Mouse (Mus musculus): ENCODE data around the gene Hhipl1. TPM values are rescaled to one million over a fixed set of nuclear protein-coding genes. Genes with fewer than 3 reads are reported as not detected.

Gene Hhipl1
- total RNA-seq, 2 experiments from 2014 or later = 0.95 to 1.7 TPM

DNA sequence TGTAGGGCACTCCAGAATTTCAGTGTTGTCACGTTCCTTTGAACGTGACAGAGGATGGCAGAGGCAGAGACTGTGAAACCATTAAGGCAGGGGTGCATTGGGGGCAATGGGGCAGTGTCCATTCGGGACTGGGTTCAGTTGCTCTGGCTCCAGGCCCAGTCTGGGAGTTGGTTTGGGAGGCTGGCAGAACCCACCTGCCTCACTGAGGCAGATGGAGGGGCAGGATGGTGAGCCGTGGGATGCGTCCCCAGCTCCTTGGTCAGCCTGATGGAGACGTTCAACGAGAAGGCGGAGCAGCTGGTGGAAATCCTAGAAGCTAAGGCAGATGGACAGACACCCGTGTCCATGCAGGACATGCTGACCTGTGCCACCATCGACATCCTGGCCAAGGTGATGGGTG, 44.9 kb downstream of the Hhipl1 start:
- no peak for DNase-seq (ENCODE audit: low spot score)
- intact Hi-C loops (cut with DNase I) = no loop called here

DNA sequence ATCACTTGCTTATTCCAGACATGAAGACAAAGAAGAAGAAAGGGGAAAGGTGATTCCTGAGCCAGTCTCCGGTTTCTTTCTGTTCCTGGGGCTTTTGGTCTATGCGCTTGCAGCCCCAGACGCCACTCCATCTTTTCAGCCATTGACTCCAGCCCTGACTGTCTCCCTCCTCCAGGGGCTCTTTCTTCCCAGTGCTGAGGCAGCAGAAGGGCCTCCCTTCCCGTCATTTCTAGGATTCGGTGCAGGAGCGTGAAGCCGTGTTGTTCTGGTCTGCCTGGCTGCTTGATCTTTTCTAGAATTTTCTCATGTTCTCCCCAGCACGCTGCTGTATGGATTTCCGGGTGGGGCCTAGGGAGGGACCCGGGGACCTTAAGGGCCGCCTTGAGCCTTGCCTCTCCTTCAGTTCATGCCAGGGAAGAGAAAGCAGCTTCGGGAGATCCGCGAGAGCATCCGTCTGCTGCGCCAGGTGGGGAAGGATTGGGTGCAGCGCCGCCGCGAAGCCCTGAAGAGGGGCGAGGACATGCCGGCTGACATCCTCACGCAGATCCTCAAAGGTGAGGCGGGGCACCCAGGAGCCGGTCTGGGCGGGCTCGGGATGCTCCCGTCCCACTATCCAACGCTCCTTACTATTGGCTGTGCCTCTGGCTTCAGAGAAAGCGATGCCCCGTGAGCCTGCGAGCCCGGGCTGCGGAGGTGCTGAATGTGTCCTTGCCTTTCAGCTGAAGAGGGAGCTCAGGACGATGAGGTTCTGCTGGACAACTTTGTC, 46.5 kb downstream of the Hhipl1 start:
- no peak for DNase-seq (ENCODE audit: low spot score)
- intact Hi-C loops (cut with DNase I) = no loop called here

GRCm38 (mm10) chr12:108354284-108354683, 48.2 kb downstream of the Hhipl1 start:
- intact Hi-C loops (cut with DNase I) = no loop called here
- no peak for DNase-seq (ENCODE audit: low spot score)

- intact Hi-C loops (cut with DNase I) = no loop called here
- DNase-seq (ENCODE audit: low spot score) = no peak
Observed at GRCm38 (mm10) chr12:108355271-108355670, 49.2 kb downstream of the Hhipl1 start.

GRCm38 (mm10) chr12:108355986-108356385, 49.9 kb downstream of the Hhipl1 start:
- DNase-seq (ENCODE audit: low spot score) = no peak
- intact Hi-C loops (cut with DNase I) = no loop called here

- intact Hi-C loops (cut with DNase I) = loop anchor here (1.0 to 2.0 kb wide), 3 partner anchors 59 to 131 kb away; no protein-coding TSS in a partner anchor
- peak; percentile 48 for DNase-seq (ENCODE audit: low spot score)
Observed at GRCm38 (mm10) chr12:108363796-108364195, 57.7 kb downstream of the Hhipl1 start.

GRCm38 (mm10) chr12:108365340-108365739, 59.3 kb downstream of the Hhipl1 start:
- peak; percentile 60 for DNase-seq (ENCODE audit: low spot score)
- intact Hi-C loops (cut with DNase I) = loop anchor here (2.0 kb wide), 1 partner anchor 129 kb away; no protein-coding TSS in a partner anchor

DNA sequence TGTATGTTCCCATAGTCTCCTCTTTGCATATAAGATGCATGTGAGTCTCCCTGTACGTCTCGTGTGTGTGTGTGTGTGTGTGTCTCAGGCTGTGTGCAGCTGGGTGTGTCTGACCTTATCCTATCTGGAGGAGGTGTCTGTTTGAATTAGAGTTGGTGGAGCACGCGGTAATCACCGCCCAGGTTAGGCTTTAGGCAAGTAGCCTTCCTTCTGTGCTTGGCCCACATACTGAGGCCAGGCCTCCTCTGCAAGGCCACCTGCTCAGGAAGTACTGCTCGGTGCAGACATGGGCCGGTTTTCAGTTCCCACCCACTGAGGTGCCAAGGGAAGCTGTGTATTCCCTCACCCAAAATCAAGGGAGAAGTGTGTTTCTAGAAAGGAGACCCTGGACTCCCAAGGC, 59.8 kb downstream of the Hhipl1 start:
- intact Hi-C loops (cut with DNase I) = loop anchor here (2.0 kb wide), 1 partner anchor 129 kb away; no protein-coding TSS in a partner anchor
- no peak for DNase-seq (ENCODE audit: low spot score)

DNA sequence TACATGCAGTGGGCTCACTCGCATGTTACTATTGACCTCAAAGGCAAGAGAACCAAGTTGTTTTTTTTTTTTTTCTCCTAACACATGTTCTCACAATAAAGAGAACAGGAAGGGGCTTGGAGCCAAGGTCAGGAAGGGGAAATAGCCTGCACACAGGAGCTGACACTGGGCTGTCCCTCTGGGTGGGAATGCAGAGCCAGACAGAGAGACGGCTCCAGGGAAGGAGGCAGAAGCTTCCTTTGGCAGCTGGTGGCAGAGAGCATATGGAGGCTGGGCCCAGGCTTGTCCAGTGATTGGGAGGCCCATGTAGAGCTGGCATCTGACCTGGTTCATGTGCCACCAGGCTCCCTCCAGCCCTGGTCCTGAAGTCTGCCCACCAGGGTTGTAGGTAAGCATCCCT, 61.8 kb downstream of the Hhipl1 start:
- DNase-seq (ENCODE audit: low spot score) = no peak
- intact Hi-C loops (cut with DNase I) = no loop called here

DNA sequence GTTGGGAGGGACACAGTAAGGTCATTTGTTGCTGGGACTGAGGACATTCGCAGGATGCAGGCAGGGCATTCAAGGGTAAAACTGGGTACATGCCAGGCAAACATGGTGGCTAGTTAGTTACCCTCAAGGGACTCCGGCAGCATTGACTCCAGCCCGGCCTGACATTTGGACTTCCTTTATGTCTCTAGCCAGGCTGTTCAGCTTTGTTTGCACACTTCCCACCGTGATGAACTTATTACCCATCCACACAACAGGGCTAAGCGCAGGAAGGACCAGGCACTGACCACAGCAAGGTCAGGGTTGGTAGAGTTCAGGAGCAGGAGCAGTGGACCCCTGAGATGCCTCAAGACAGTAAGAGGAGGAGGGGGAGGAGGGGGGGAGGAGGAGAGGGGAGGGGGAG, 62.9 kb downstream of the Hhipl1 start:
- no peak for DNase-seq (ENCODE audit: low spot score)
- intact Hi-C loops (cut with DNase I) = no loop called here

DNA sequence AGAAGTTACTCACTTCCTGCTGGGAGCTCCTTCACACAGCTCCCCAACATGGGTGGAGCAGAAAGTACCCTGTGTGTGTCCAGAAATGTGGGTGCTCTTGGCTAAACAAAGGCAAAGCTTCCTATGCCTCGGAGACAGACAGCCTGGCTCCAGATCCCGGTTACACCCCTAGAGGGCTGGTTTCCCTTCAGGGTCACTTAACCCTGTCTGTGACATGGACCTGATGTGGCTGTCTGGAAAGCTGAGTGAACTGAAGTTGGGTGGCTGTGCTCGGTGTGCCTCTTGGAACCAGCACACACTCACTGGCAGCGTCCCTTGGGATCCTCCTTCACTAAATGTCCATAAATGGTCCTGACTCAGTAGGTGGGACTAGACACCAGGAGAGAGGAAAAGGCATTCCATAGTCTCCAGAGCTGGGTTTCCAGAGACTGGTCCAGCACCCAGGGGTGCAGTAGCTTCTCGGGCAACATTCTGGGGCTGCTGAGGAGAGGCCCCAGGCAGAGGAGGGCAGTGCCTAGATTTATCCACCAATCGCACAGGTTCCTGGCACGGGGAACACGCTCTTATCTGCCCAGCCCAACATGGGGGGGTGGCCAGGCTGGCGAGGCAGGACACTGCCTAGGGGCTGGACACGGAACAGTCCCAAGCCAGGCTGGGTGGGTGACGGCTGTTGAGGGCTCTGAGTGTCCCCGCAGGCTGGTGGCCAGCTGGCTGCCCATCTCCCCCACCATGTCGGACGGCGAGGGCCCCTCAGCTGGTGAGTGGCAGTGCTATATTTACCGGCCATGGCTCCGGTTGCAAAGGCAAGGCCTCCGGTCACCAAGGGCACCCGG, 64.7 kb downstream of the Hhipl1 start, which contains the start of gene Eml1:
Gene Eml1, plus strand, starts transcription at position 362 of the 833 bp plus-strand sequence.
- DNase-seq (ENCODE audit: low spot score) = peak; percentile 60
- intact Hi-C loops (cut with DNase I) = loop anchor here (2.0 kb wide), 1 partner anchor 22 kb away; no protein-coding TSS in a partner anchor

DNA sequence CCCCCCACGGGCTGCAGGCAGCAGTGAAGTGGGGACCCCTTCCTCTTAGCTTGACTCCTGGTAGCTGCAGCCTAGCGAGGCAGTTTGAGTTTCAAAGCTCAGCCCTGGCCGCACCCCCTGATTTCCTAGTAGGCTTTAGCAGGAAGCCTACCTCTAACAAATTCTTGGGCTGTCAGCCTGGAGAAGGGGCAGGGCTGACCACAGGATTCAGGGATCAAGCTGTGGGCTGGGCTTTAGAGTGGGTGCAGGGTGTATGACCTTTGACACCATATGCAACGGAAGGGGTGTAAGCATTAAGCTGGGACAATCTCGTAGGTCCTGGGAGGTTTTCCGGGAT, 65.3 kb downstream of the Hhipl1 start:
- intact Hi-C loops (cut with DNase I) = loop anchor here (2.0 kb wide), 1 partner anchor 21 kb away; no protein-coding TSS in a partner anchor
- DNase-seq (ENCODE audit: low spot score) = no peak

DNA sequence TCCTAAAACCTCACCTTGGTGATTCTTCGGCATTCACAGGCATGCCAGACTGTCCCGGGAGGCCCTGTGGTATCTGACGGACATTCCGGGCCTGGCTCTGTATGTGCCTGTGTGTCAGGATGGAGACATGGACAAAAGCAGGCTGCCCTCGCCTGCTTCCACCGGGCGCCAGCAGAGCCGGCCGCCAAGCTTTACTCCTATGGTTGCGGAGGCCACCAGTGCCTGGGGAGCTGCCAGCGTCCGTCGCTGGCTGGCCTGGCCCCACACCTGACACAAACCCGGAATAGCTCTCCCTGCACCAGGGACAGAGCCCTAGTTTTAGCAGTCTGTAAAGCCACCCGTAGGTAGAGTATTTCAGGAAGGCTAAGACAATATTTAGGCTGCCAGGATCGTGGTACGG, 66.2 kb downstream of the Hhipl1 start:
- intact Hi-C loops (cut with DNase I) = no loop called here
- DNase-seq (ENCODE audit: low spot score) = no peak

- intact Hi-C loops (cut with DNase I) = no loop called here
- no peak for DNase-seq (ENCODE audit: low spot score)
Observed at GRCm38 (mm10) chr12:108373611-108374010, 67.5 kb downstream of the Hhipl1 start.

GRCm38 (mm10) chr12:108374689-108375088, 68.6 kb downstream of the Hhipl1 start:
- intact Hi-C loops (cut with DNase I) = no loop called here
- DNase-seq (ENCODE audit: low spot score) = no peak

DNA sequence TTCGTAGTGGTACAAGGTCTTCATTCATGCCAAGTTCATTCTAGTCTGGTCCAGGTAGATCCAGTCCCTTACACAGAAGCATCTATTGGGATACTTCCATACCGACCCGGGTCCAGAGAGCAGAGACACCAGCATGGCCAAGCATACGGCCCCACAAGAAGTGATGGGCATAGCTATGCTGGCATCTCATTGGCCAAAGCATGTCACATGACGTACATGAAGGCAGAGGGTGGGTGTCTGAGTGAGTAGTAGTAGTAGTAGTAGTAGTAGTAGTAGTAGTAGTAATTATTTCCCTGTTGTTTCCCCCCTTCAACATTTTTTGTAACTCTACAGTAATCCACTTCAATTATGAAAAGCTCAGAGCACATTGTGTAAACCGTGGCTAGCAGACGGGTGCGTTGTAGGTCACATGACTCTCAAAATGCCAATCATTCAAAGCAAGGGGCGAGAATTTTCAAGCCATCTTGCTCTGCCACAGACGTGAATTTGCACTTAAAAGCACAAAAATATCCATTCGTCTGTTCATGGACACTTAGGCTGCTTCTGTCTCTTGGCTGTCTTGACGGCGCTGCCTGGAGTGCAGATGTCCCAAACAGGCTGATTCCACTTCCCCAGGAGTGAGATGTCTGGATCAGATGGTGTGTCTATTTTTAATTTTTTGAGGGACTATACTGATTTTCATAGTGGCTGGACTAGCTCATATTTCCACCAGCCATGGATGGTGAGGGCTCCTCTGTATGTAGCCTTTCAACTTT, 72.5 kb downstream of the Hhipl1 start:
- DNase-seq (ENCODE audit: low spot score) = no peak
- intact Hi-C loops (cut with DNase I) = no loop called here
